Mouse (Mus musculus): Measurements from ENCODE around the gene 1700006A11Rik. TPM values are rescaled to one million over a fixed set of nuclear protein-coding genes. Genes with fewer than 3 reads are reported as not detected.
"Not testable (repeated sequence)": the region's sequence is repeated elsewhere in the genome, so short reads cannot be mapped to it uniquely, and the experiment has no call there.

The 1700006A11Rik gene
- not detected for total RNA-seq (2022)

DNA sequence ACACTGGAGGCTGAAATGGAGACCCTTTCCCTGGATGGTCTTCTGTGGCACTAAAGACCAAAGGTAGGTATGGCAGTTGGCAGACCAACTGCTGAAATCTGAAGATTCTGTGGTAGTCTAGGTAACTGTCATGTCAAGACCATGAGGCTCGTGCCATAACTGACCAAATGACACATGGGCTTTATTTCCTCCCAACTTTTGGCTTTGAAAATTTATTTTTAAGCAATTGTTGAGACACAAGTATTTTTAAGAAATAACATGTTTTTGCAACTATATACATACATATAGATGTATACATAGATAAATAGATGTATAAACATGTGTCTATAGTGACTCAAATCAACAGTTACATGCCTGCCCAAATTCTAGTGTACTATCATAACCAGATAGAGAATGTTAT, at the start of gene 1700006A11Rik:
Gene 1700006A11Rik (minus strand): TSS at position 101 of the 400 bp plus-strand sequence.
- DNase-seq (ENCODE audit: low spot score in 2 of 2) = no peak

DNA sequence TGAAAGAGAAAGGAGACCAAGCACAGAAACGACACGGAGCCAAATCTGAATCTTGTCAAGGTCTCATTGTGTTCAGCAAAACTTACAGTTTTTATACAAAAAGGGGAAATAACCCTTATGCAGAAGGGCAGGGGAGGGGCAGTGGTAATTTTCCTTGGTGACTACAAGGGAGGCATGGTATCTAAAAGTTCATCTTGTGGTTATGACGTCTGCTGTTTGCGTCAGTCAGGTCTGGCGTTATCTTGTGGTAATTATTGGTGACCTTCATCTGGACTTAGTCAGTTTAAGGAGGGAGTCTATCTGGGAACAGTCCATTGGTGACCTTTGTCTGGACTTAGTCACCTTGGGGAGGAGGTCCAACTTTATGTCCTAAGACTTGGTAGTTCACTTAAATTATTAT, 48.5 kb upstream of the 1700006A11Rik start:
- DNase-seq (ENCODE audit: low spot score in 2 of 2) = not testable (repeated sequence)

DNA sequence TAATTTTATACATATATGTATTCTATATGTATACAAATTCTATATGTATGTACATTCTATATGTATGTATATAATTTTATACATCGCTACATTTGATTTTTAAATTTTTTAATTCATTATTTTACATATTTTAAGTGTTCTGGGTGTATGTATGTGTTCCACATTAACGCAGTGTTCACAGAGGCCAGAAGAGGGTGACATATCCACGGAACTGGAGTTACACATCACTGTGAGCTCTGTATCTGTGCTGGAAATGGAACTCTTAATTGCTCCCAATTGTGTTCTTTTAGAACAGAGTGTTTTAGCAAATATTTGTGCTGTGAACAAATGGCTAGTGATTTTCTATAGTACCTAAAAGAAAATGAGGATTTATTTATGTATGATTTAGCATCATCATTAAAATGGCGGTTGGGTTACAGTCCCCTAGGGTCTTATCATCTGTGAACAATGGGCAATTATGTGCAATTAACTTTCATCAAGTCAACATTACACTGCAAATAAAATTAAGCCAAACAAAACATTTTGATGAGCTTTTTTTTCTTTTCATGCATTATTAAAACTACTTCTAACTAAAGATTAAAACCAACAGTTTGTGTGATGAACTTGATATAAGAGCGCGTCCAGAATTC, 40.4 kb upstream of the 1700006A11Rik start:
- DNase-seq (ENCODE audit: low spot score in 2 of 2) = no peak

DNA sequence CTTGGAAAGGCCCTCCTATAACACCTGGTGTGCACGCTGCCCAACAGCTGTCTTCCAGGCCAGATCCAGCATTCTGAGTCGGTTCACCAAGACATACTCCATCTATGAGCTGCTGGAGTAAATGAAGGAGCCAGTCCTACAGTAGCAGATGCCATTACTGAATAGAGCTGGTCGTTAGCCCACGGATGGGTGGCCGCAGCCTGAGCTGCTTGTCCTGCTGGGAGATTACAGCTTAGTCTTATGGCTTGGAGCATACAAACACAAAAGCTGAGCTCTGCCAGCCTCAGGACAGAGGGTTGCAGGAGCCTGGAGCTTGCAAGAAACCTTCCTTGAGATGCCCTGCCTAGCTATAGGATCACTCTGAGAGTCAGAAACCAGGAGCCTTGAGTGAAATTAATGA, 33.6 kb downstream of the 1700006A11Rik start:
- no peak for DNase-seq (ENCODE audit: low spot score in 2 of 2)

DNA sequence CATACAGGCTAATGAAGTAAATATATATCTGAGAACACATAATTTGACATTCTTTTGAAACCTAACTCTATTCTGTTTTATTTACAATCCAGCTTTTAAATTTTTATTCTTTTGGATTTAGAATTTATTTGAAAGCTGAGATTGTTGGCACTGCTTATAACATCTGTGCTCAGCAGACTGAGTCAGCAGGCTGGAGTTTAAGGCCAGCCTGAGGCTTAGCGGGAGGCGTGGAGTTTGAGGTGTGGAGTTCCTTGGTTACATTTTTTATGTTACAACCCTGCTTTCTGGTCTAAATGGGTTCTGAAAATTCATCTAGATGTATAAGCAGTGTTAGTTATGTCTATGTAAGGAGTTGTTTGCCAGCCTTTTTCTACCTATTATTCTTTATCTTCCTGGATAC, 35.7 kb downstream of the 1700006A11Rik start:
- no peak for DNase-seq (ENCODE audit: low spot score in 2 of 2)

DNA sequence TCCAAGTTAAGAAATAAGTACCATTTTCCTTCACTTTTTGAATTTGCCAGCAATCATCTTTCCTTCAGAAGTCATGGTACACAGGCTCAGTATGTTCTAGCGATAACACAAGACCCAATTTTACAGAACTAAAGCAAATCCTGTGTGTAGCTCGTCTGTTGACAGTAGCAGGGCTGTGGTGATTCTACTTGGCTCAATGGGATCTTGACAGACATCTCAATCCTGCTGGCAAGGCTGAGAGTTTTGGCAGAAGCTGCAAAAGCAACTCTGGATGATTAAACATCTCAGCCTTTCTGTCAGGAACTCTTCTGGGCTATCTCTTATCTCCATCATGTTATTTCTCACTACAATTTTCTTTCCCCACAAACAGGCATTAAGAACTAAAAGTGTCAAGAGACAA, 36.2 kb downstream of the 1700006A11Rik start:
- DNase-seq (ENCODE audit: low spot score in 2 of 2) = no peak

DNA sequence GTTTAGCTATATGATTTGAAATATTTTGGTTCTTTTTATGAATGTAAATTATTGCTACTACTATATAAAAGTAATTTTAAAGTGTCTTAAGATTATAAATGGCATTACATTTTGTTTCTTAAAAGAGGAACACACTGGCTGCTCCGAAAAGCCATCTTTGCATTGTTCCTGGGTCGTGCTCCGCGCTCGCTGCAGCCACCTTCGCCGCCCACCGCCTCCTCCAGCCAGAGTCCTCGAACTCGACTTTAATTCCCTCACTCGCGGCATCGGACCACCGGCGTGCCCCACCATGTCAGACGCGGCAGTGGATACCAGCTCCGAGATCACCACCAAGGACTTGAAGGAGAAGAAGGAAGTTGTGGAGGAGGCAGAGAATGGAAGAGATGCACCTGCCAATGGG, 40.5 kb downstream of the 1700006A11Rik start:
- DNase-seq (ENCODE audit: low spot score in 2 of 2) = not testable (repeated sequence)

DNA sequence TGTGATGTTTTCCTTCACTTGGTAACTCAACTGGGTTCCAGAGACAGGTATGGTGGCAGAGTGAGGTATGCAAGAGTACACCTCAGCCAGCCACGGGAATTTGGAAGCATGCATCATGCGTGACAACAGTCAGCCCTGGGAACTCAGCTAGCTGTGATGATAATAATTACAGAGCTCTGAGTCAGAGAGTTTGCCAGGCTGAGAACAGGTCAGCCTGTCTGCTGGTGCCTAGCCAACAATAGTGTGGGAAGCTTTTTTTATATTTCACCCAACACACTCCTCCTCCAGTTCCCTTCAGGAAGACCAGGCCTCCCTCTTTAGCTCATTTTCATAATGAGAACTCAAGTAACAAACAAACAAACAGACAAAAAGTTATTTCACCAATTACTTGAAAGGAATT, 53.8 kb downstream of the 1700006A11Rik start:
- DNase-seq (ENCODE audit: low spot score in 2 of 2) = no peak

DNA sequence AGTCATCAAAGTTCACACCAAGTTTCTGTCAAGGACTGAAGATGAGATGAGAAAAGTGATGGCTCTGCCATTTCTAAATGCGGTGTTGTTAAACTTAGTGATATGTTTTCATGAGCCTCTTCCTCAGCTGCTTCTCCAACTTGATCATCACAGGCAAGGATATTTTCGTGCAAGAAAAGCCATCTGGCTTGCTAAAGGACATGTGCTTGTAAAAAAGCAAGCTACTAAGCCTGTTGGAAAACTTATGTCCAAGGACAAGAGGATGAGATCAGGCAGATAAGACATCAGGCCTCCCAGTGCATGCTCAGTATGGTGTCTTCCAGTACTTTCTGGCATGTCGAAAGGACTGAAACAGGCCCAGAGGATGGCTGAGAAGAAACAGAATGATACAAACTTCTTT, 68.3 kb downstream of the 1700006A11Rik start:
- no peak for DNase-seq (ENCODE audit: low spot score in 2 of 2)

Other genes with a start within 250 kb of the 1700006A11Rik start
- gene Tram1l1, start 105.2 kb downstream of the 1700006A11Rik start, total RNA-seq (2022) = not detected
- not detected for gene 1700003H04Rik, start 155.1 kb upstream of the 1700006A11Rik start, total RNA-seq (2022)

All from gastrocnemius, adult 8-10 months (tissue).